Comparison of ENCODE assay signal across 8 mouse cellular contexts in genomic region chr4:140549975-140550374, GRCm38 (mm10).
A peak's percentile ranks its signal among the peaks of the same experiment; 100 is the strongest.
DNase-seq lines count a peak whose midpoint lies in the region; ATAC-seq and TF ChIP-seq lines count a peak whose summit lies in the region.
"Had no signal": no experiment of that assay in that cellular context is flagged by ENCODE, and none has a peak within 500 bp of the region (broad histone marks: within the 10 kb centered on the region; RNA-seq: fewer than 3 reads in every experiment).

No protein-coding gene starts in this region.

- no peak for TF ChIP-seq CTCF in kidney, postnatal 0 days (IDR thresholded peaks at IDR 0.05; ENCODE audit: low read depth)

- peaks cover 25% of the 10 kb centered on the region for H3K36me3 ChIP-seq in kidney, postnatal 0 days (ENCODE audit: insufficient read depth, low read length)
- H3K36me3 ChIP-seq in forebrain, embryonic 15.5 days = peaks cover 34% of the 10 kb centered on the region
- peaks cover 75% of the 10 kb centered on the region for H3K36me3 ChIP-seq in neural tube, embryonic 13.5 days

- DNase-seq in kidney, postnatal 0 days (ENCODE audit: low spot score) = peak; percentile 79
- no peak for DNase-seq in kidney, postnatal 14 days
- peak; percentile 45 to 51 for DNase-seq in heart, postnatal 14 days
- DNase-seq in spleen, postnatal 10 days (ENCODE audit: low spot score in 2 of 2) = no peak
- DNase-seq in thymus, postnatal 4 days = no peak

- intact Hi-C loops in heart, postnatal 14 days (cut with DNase I) = no loop called here

- peak; percentile 60 for ATAC-seq in kidney, postnatal 0 days (replicated peaks; ENCODE audit: low FRiP score, low read depth)
- ATAC-seq in forebrain, embryonic 15.5 days (replicated peaks) = 0 out of 2 replicates have a peak, but pooled peaks have one; percentile 36
- ATAC-seq in neural tube, embryonic 13.5 days (ENCODE audit: low read depth) = peak; percentile 77

- H3K4me3 ChIP-seq in kidney, postnatal 0 days (replicated peaks; ENCODE audit: low read depth, low read length) = no peak overlapping the region
- no peak overlapping the region for H3K4me3 ChIP-seq in forebrain, embryonic 15.5 days
- no peak overlapping the region for H3K4me3 ChIP-seq in neural tube, embryonic 13.5 days
- H3K4me3 ChIP-seq: megakaryocyte, embryonic 14.5 days had no signal

- H3K9me3 ChIP-seq in kidney, postnatal 0 days (replicated peaks; ENCODE audit: low read length) = no peaks in the 10 kb centered on the region
- no peaks in the 10 kb centered on the region for H3K9me3 ChIP-seq in forebrain, embryonic 15.5 days
- H3K9me3 ChIP-seq in neural tube, embryonic 13.5 days = no peaks in the 10 kb centered on the region

- no peaks in the 10 kb centered on the region for H3K27me3 ChIP-seq in kidney, postnatal 0 days (ENCODE audit: insufficient read depth, low read length)
- no peaks in the 10 kb centered on the region for H3K27me3 ChIP-seq in forebrain, embryonic 15.5 days
- no peaks in the 10 kb centered on the region for H3K27me3 ChIP-seq in neural tube, embryonic 13.5 days
- H3K27me3 ChIP-seq: megakaryocyte, embryonic 14.5 days had no signal

- H3K4me1 ChIP-seq in kidney, postnatal 0 days (replicated peaks; ENCODE audit: insufficient read depth, low read length) = no peaks in the 10 kb centered on the region
- H3K4me1 ChIP-seq in forebrain, embryonic 15.5 days = 0 out of 2 replicates have a peak, but pooled peaks cover 6% of the 10 kb centered on the region
- H3K4me1 ChIP-seq in neural tube, embryonic 13.5 days (replicated peaks) = peaks cover 16% of the 10 kb centered on the region

- WGBS in kidney, postnatal 0 days = 43% methylated on average over 12 of the region's 12 CpGs
- WGBS in forebrain, embryonic 15.5 days = 52% methylated on average over 12 of the region's 12 CpGs
- 50% methylated on average over 12 of the region's 12 CpGs for WGBS in neural tube, embryonic 13.5 days

- H3K4me2 ChIP-seq in kidney, postnatal 0 days (ENCODE audit: low read length) = no peak overlapping the region
- H3K4me2 ChIP-seq in forebrain, embryonic 15.5 days (replicated peaks) = no peak overlapping the region
- H3K4me2 ChIP-seq in neural tube, embryonic 13.5 days = no peak overlapping the region

- no peak overlapping the region for H3K27ac ChIP-seq in kidney, postnatal 0 days
- H3K27ac ChIP-seq in forebrain, embryonic 15.5 days (replicated peaks) = peak overlapping the region; percentile 29
- peak overlapping the region; percentile 79 for H3K27ac ChIP-seq in neural tube, embryonic 13.5 days (replicated peaks)

- no peak overlapping the region for H3K9ac ChIP-seq in kidney, postnatal 0 days (ENCODE audit: low read depth, low read length)
- H3K9ac ChIP-seq in forebrain, embryonic 15.5 days (replicated peaks) = no peak overlapping the region
- no peak overlapping the region for H3K9ac ChIP-seq in neural tube, embryonic 13.5 days

Comparison
In these comparisons a context has a peak if more than half of its experiments do, and no peak if none do; other contexts are left out.
1. DNase-seq: peak in kidney, postnatal 0 days (single experiment) and heart, postnatal 14 days (2 of 2); none in kidney, postnatal 14 days (single experiment), spleen, postnatal 10 days (0 of 2) and thymus, postnatal 4 days (single experiment).
2. Peak in every context shown above with its lines, with median percentiles within 50 percentile points of each other: ATAC-seq.